Mouse (Mus musculus) heart, adult 9 months (tissue): ENCODE data around the gene Sult1c2.
A peak's percentile ranks its signal among the peaks of the same experiment; 100 is the strongest.
"Not testable (repeated sequence)": the region's sequence is repeated elsewhere in the genome, so short reads cannot be mapped to it uniquely, and the experiment has no call there.

Experiments
- DNase-seq, 2 experiments: peaks; one replicate each; pipeline ENCODE4 v3.0.0; 2022; ENCODE audit warnings: low spot score in 2 of 2

The Sult1c2 gene

GRCm38 (mm10) chr17:53846206-53846605, at the start of gene Sult1c2:
Gene Sult1c2, minus strand, starts transcription at chr17:53846339.
- DNase-seq: no peak

- DNase-seq: not testable (repeated sequence)
These were observed 33.0 kb upstream of the Sult1c2 start for GRCm38 (mm10) chr17:53879006-53879675.

- no peak for DNase-seq
These were observed 28.3 kb upstream of the Sult1c2 start for GRCm38 (mm10) chr17:53874433-53874832.

- DNase-seq: no peak
These were observed 26.1 kb upstream of the Sult1c2 start for GRCm38 (mm10) chr17:53872192-53872591.

GRCm38 (mm10) chr17:53869931-53870330, 23.8 kb upstream of the Sult1c2 start:
- DNase-seq: no peak

- DNase-seq: no peak
These were observed 19.3 kb upstream of the Sult1c2 start for GRCm38 (mm10) chr17:53865260-53865955.

GRCm38 (mm10) chr17:53860548-53860947, 14.4 kb upstream of the Sult1c2 start:
- DNase-seq: no peak

GRCm38 (mm10) chr17:53854992-53855391, 8.9 kb upstream of the Sult1c2 start:
- no peak for DNase-seq

- DNase-seq: no peak
These were observed 343 bp downstream of the Sult1c2 start for GRCm38 (mm10) chr17:53845796-53846195.

- peak in 1 of 2 experiments; percentile 7 for DNase-seq
These were observed 12.8 kb downstream of the Sult1c2 start for GRCm38 (mm10) chr17:53833366-53833765.

- DNase-seq: not testable (repeated sequence)
These were observed 42.2 kb downstream of the Sult1c2 start for GRCm38 (mm10) chr17:53803974-53804373.

- no peak for DNase-seq
These were observed 62.8 kb downstream of the Sult1c2 start for GRCm38 (mm10) chr17:53783381-53783780.
